Mouse (Mus musculus) limb, embryonic 10.5 days (tissue): Measurements from ENCODE around the gene Ftsj1. TPM values are rescaled to one million over a fixed set of nuclear protein-coding genes. Genes with fewer than 3 reads are reported as not detected.

ENCODE experiments used
- DNase-seq: peaks from one replicate; pipeline ENCODE4 v3.0.0-alpha.2; 2017; ENCODE audit warnings: low spot score
- H3K27ac ChIP-seq: fragments of 300-500 bp; sonication (generic); 2 replicates; pipeline ENCODE4 v1.5.1; 2016; ENCODE audit warnings: mild to moderate bottlenecking
- H3K27me3 ChIP-seq: fragments of 300-500 bp; sonication (generic); 2 replicates; pipeline ENCODE4 v1.6.1; 2016; ENCODE audit warnings: low read depth, mild to moderate bottlenecking; ENCODE audit not compliant: poor library complexity, severe bottlenecking
- H3K36me3 ChIP-seq: fragments of 300-500 bp; sonication (generic); 2 replicates; pipeline ENCODE4 v1.6.1; 2016; ENCODE audit warnings: mild to moderate bottlenecking, moderate library complexity
- H3K4me1 ChIP-seq: fragments of 300-500 bp; sonication (generic); 2 replicates; pipeline ENCODE4 v1.6.1; 2016
- H3K4me3 ChIP-seq: fragments of 300-500 bp; sonication (generic); 2 replicates; pipeline ENCODE4 v1.5.1; 2016; ENCODE audit warnings: mild to moderate bottlenecking, moderate library complexity
- H3K9me3 ChIP-seq: fragments of 300-500 bp; sonication (generic); replicated peaks from 2 replicates; pipeline ENCODE4 v1.6.1; 2016; ENCODE audit warnings: mild to moderate bottlenecking
- WGBS: fragments of 180-500 bp; shearing (Covaris S2); methylation state at CpG from one replicate; pipeline ENCODE4 v1.1.7; 2016; 5-methylcytosine and 5-hydroxymethylcytosine counted together
- polyA plus RNA-seq: library from polyadenylated mRNA; unstranded; fragments of >200 nt; fragmentation: Nextera tagmentation; extraction: Ambion mirVana; gene quantifications from 2 replicates; pipeline ENCODE4 v1.2.1, GENCODE M21; 2016

Ftsj1 gene
- 56.9 and 59.6 TPM in 2 replicates for polyA plus RNA-seq

- no peaks in the 10 kb centered on the region for H3K9me3 ChIP-seq
- DNase-seq, result peak; percentile 74
- no peaks in the 10 kb centered on the region; the same call in 1 of the 2 replicates for H3K4me1 ChIP-seq
- WGBS, result 9% methylated on average over 45 of the region's 45 CpGs
- H3K36me3 ChIP-seq, result peaks cover 9% of the 10 kb centered on the region; the same call in 1 of the 2 replicates
- H3K27me3 ChIP-seq, result no peaks in the 10 kb centered on the region
- H3K27ac ChIP-seq, result peak within 1 kb of the TSS; percentile 92
- H3K4me3 ChIP-seq, result peak within 1 kb of the TSS; percentile 64
Measured at GRCm38 (mm10) chrX:8252334-8253285, at the start of gene Ftsj1. Gene Ftsj1 (minus strand): TSS chrX:8252406.

- Histone ChIP-seq H3K4me1 (no peaks in the 10 kb centered on the region), H3K36me3 (no peaks in the 10 kb centered on the region), H3K4me3 (no peak overlapping the region), H3K27ac (no peak overlapping the region), H3K9me3 (no peaks in the 10 kb centered on the region), H3K27me3 (no peaks in the 10 kb centered on the region)
- DNase-seq, result no peak
- WGBS, result 88% methylated on average over 5 of the region's 5 CpGs
Measured at GRCm38 (mm10) chrX:8288621-8289020, 36.4 kb upstream of the Ftsj1 start.

DNA sequence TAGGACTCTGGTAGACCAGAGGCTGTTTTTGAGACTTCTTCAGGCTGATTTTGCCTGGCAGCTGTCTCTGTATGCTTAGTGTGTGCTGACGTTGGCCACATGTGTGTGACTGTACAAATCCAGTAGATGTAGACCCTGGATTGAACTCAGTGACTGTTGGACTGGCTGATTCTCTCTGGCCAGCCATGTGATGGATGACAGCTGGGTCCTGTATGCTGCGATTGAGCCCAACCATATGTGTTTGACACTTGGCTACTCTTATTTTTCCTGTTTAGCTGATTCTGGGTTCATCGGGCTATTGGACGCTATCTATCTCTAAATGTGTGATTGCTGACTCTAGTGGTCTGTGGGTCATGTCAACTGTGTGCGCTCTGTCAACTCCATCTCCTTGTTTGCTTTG lies 21.9 kb upstream of the Ftsj1 start:
- Histone ChIP-seq H3K27ac (no peak overlapping the region), H3K27me3 (peaks cover 26% of the 10 kb centered on the region), H3K36me3 (no peaks in the 10 kb centered on the region), H3K9me3 (no peaks in the 10 kb centered on the region), H3K4me3 (no peak overlapping the region), H3K4me1 (no peaks in the 10 kb centered on the region)
- 90% methylated on average over 5 of the region's 5 CpGs for WGBS
- no peak for DNase-seq

- H3K4me3 ChIP-seq, result no peak overlapping the region
- WGBS, result 22% methylated on average over 10 of the region's 10 CpGs
Measured at GRCm38 (mm10) chrX:8272000-8272399, 19.8 kb upstream of the Ftsj1 start.

DNA sequence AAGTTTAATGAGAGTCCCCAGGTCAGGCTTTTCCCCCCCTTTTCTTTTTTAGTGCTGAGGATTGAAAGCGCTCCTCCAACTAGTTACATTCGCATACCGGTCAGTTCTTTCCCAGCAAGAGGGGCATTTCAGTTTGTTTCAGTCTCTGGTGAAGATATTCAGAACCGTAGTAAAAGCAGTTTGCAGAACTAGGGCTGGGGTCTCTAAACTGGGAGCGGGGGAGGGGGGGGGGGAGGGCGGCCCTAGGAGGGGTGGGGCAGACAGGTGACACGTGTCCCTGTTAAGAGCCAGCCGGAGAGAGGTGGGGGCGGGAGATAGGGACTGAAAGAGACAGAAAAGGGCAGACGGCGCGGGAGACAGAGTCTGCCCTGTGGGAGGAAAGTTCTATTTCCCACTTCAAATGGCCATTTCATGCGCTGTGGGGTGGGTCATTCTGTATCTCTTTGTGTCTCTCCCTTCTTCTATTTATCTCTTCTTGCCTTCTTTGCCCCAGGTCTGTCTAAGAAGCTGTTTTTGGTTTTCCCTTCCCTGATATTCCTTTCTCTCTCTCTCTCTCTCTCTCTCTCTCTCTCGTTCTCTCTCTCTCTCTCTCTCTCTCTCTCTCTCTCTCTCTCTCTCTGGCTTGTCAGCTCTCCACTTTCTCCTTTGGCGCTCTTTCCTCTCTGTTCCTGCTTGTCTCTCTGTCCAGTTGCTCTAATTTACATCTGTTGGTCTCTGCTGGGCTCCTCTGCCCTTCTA lies 19.0 kb upstream of the Ftsj1 start, which contains the start of gene Slc38a5:
Slc38a5 (plus strand) TSS at position 51 of the 738 bp plus-strand sequence.
- 0 out of 2 replicates have a peak within 1 kb of the TSS, but pooled peaks have one; percentile 17 for H3K4me3 ChIP-seq
- peaks cover 26% of the 10 kb centered on the region for H3K27me3 ChIP-seq
- 13% methylated on average over 13 of the region's 15 CpGs for WGBS
- H3K36me3 ChIP-seq, result no peaks in the 10 kb centered on the region
- H3K9me3 ChIP-seq, result no peaks in the 10 kb centered on the region
- DNase-seq, result no peak
- no peak within 1 kb of the TSS for H3K27ac ChIP-seq
- no peaks in the 10 kb centered on the region for H3K4me1 ChIP-seq

More at GRCm38 (mm10) chrX:8272000-8272399, 19.8 kb upstream of the Ftsj1 start:
- no peak for DNase-seq
- Histone ChIP-seq H3K27ac (no peak overlapping the region), H3K27me3 (peaks cover 26% of the 10 kb centered on the region), H3K4me1 (no peaks in the 10 kb centered on the region), H3K9me3 (no peaks in the 10 kb centered on the region), H3K36me3 (no peaks in the 10 kb centered on the region)

GRCm38 (mm10) chrX:8264222-8264621 lies 12.0 kb upstream of the Ftsj1 start:
- Histone ChIP-seq H3K27me3 (no peaks in the 10 kb centered on the region), H3K9me3 (no peaks in the 10 kb centered on the region), H3K27ac (no peak overlapping the region), H3K36me3 (no peaks in the 10 kb centered on the region), H3K4me1 (no peaks in the 10 kb centered on the region), H3K4me3 (no peak overlapping the region)
- WGBS, result 80% methylated on average over 3 of the region's 3 CpGs
- DNase-seq, result no peak

- no peak for DNase-seq
- H3K27ac ChIP-seq, result no peak overlapping the region
- H3K36me3 ChIP-seq, result no peaks in the 10 kb centered on the region
- H3K4me1 ChIP-seq, result no peaks in the 10 kb centered on the region
- no peaks in the 10 kb centered on the region for H3K27me3 ChIP-seq
- WGBS, result 83% methylated on average over 5 of the region's 5 CpGs
- no peak overlapping the region for H3K4me3 ChIP-seq
- no peaks in the 10 kb centered on the region for H3K9me3 ChIP-seq
Measured at GRCm38 (mm10) chrX:8263156-8263804, 11.1 kb upstream of the Ftsj1 start.

GRCm38 (mm10) chrX:8259478-8259877 lies 7.3 kb upstream of the Ftsj1 start:
- WGBS, result 86% methylated on average over 12 of the region's 12 CpGs
- H3K9me3 ChIP-seq, result no peaks in the 10 kb centered on the region
- no peak overlapping the region for H3K27ac ChIP-seq
- no peaks in the 10 kb centered on the region for H3K36me3 ChIP-seq
- no peaks in the 10 kb centered on the region for H3K4me1 ChIP-seq
- H3K27me3 ChIP-seq, result no peaks in the 10 kb centered on the region
- DNase-seq, result no peak
- no peak overlapping the region for H3K4me3 ChIP-seq

- Histone ChIP-seq H3K9me3 (no peaks in the 10 kb centered on the region), H3K27me3 (no peaks in the 10 kb centered on the region), H3K4me1 (no peaks in the 10 kb centered on the region; the same call in 1 of the 2 replicates), H3K4me3 (no peak overlapping the region), H3K27ac (no peak overlapping the region), H3K36me3 (no peaks in the 10 kb centered on the region)
- DNase-seq, result no peak
- 32% methylated on average over 5 of the region's 6 CpGs for WGBS
Measured at GRCm38 (mm10) chrX:8255807-8256206, 3.6 kb upstream of the Ftsj1 start.

DNA sequence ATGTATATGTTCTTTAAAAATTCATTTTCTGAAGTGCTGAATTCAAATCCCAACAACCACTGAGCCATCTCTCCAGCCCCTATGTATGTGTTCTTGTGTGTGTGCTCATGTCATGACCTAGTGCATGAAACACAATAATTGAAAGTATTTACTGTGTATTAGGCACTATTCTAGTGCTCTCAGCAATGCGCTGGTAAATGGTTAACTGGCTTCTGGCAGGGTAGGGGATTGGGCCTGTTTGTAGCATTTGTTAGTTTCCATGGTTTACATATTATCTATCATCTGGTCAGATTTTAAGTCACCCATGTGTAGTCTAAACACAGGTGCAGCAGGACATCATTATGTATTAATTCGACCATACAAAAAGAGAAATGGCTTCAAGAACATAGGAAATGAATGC lies 1.5 kb upstream of the Ftsj1 start:
- 93% methylated on average over 2 of the region's 2 CpGs for WGBS
- peaks cover 9% of the 10 kb centered on the region; the same call in 1 of the 2 replicates for H3K36me3 ChIP-seq
- H3K9me3 ChIP-seq, result no peaks in the 10 kb centered on the region
- no peaks in the 10 kb centered on the region; the same call in 1 of the 2 replicates for H3K4me1 ChIP-seq
- H3K27ac ChIP-seq, result no peak overlapping the region
- no peak for DNase-seq
- H3K4me3 ChIP-seq, result no peak overlapping the region
- H3K27me3 ChIP-seq, result no peaks in the 10 kb centered on the region

- peaks cover 9% of the 10 kb centered on the region; the same call in 1 of the 2 replicates for H3K36me3 ChIP-seq
- no peaks in the 10 kb centered on the region for H3K27me3 ChIP-seq
- DNase-seq, result no peak
- H3K4me1 ChIP-seq, result no peaks in the 10 kb centered on the region; the same call in 1 of the 2 replicates
- H3K4me3 ChIP-seq, result peak overlapping the region; percentile 64
- WGBS, result 12% methylated on average over 18 of the region's 18 CpGs
- H3K27ac ChIP-seq, result peak overlapping the region; percentile 92
- H3K9me3 ChIP-seq, result no peaks in the 10 kb centered on the region
Measured at GRCm38 (mm10) chrX:8251789-8252333, 345 bp downstream of the Ftsj1 start.

- Histone ChIP-seq H3K36me3 (peaks cover 28% of the 10 kb centered on the region), H3K27me3 (no peaks in the 10 kb centered on the region), H3K4me1 (no peaks in the 10 kb centered on the region; the same call in 1 of the 2 replicates), H3K9me3 (no peaks in the 10 kb centered on the region), H3K27ac (no peak overlapping the region), H3K4me3 (no peak overlapping the region)
- no peak for DNase-seq
- 93% methylated on average over 8 of the region's 8 CpGs for WGBS
Measured at GRCm38 (mm10) chrX:8248542-8249120, 3.6 kb downstream of the Ftsj1 start.
